Mouse (Mus musculus) liver, embryonic 12.5 days (tissue): ENCODE data around the gene Kcnk15. TPM values are rescaled to one million over a fixed set of nuclear protein-coding genes. Genes with fewer than 3 reads are reported as not detected.

Experiments
- ATAC-seq: fragments of 200-750 bp; cut with Nextera tagmentation; 2 replicates; pipeline ENCODE4 v1.8.0; 2017; ENCODE audit warnings: moderate number of reproducible peaks, mild to moderate bottlenecking, moderate library complexity
- H3K27ac ChIP-seq: fragments of 300-500 bp; sonication (generic); 2 replicates; pipeline ENCODE4 v1.5.1; 2016; ENCODE audit warnings: mild to moderate bottlenecking
- H3K27me3 ChIP-seq: fragments of 300-500 bp; sonication (generic); replicated peaks from 2 replicates; pipeline ENCODE4 v1.6.1; 2016; ENCODE audit warnings: mild to moderate bottlenecking, moderate library complexity
- H3K36me3 ChIP-seq: fragments of 300-500 bp; sonication (generic); 2 replicates; pipeline ENCODE4 v1.6.1; 2016; ENCODE audit warnings: mild to moderate bottlenecking, moderate library complexity
- H3K4me1 ChIP-seq: fragments of 300-500 bp; sonication (generic); 2 replicates; pipeline ENCODE4 v1.6.1; 2016
- H3K4me2 ChIP-seq: fragments of 300-500 bp; sonication (generic); 2 replicates; pipeline ENCODE4 v1.6.1; 2016; ENCODE audit warnings: mild to moderate bottlenecking, moderate library complexity
- H3K4me3 ChIP-seq: fragments of 300-500 bp; sonication (generic); 2 replicates; pipeline ENCODE4 v1.5.1; 2016; ENCODE audit warnings: mild to moderate bottlenecking, moderate library complexity
- H3K9ac ChIP-seq: fragments of 300-500 bp; sonication (generic); 2 replicates; pipeline ENCODE4 v1.6.1; 2016; ENCODE audit warnings: mild to moderate bottlenecking, moderate library complexity
- H3K9me3 ChIP-seq: fragments of 300-500 bp; sonication (generic); replicated peaks from 2 replicates; pipeline ENCODE4 v1.6.1; 2016; ENCODE audit warnings: mild to moderate bottlenecking, moderate library complexity
- WGBS: fragments of 180-500 bp; shearing (Covaris S2); methylation state at CpG from one replicate; pipeline ENCODE4 v1.1.7; 2016; ENCODE audit not compliant: insufficient replicate concordance; 5-methylcytosine and 5-hydroxymethylcytosine counted together
- polyA plus RNA-seq: library from polyadenylated mRNA; unstranded; fragments of >200 nt; fragmentation: Nextera tagmentation; extraction: Ambion mirVana; gene quantifications from 2 replicates; pipeline ENCODE4 v1.2.1, GENCODE M21; 2016

The Kcnk15 gene
- polyA plus RNA-seq, 1 experiment from 2014 or later: not detected

- WGBS: 21% methylated on average over 9 of the region's 9 CpGs
- no peaks in the 10 kb centered on the region for H3K4me1 ChIP-seq
- ATAC-seq: no peak
- 0 out of 2 replicates have a peak, but pooled peaks cover 3% of the 10 kb centered on the region for H3K27me3 ChIP-seq
- H3K27ac ChIP-seq: no peak overlapping the region
- H3K9ac ChIP-seq: no peak overlapping the region
- H3K4me3 ChIP-seq: no peak overlapping the region
- H3K36me3 ChIP-seq: no peaks in the 10 kb centered on the region
- no peaks in the 10 kb centered on the region for H3K9me3 ChIP-seq
- no peak overlapping the region for H3K4me2 ChIP-seq
These were observed 15.4 kb upstream of the Kcnk15 start for GRCm38 (mm10) chr2:163838043-163838442.

- H3K27ac ChIP-seq: no peak overlapping the region
- no peaks in the 10 kb centered on the region for H3K9me3 ChIP-seq
- H3K9ac ChIP-seq: no peak overlapping the region
- H3K4me2 ChIP-seq: no peak overlapping the region
- 0 out of 2 replicates have a peak, but pooled peaks cover 3% of the 10 kb centered on the region for H3K27me3 ChIP-seq
- 58% methylated on average over 6 of the region's 6 CpGs for WGBS
- no peak overlapping the region for H3K4me3 ChIP-seq
- ATAC-seq: no peak
- no peaks in the 10 kb centered on the region for H3K36me3 ChIP-seq
- no peaks in the 10 kb centered on the region for H3K4me1 ChIP-seq
These were observed 13.9 kb upstream of the Kcnk15 start for GRCm38 (mm10) chr2:163839519-163839918.

- Histone ChIP-seq H3K27me3 (0 out of 2 replicates have a peak, but pooled peaks cover 3% of the 10 kb centered on the region), H3K27ac (no peak overlapping the region), H3K4me1 (no peaks in the 10 kb centered on the region), H3K9me3 (no peaks in the 10 kb centered on the region), H3K4me2 (no peak overlapping the region), H3K36me3 (no peaks in the 10 kb centered on the region), H3K4me3 (no peak overlapping the region), H3K9ac (no peak overlapping the region)
- ATAC-seq: no peak
- WGBS: 59% methylated on average over 4 of the region's 4 CpGs
These were observed 11.4 kb upstream of the Kcnk15 start for GRCm38 (mm10) chr2:163842043-163842442.

GRCm38 (mm10) chr2:163857233-163857632, 3.8 kb downstream of the Kcnk15 start:
- H3K4me2 ChIP-seq: no peak overlapping the region
- H3K27ac ChIP-seq: no peak overlapping the region
- no peak overlapping the region for H3K9ac ChIP-seq
- H3K36me3 ChIP-seq: no peaks in the 10 kb centered on the region
- peak; percentile 54; the same call in 1 of the 2 replicates for ATAC-seq
- H3K4me1 ChIP-seq: no peaks in the 10 kb centered on the region
- WGBS: 56% methylated on average over 6 of the region's 6 CpGs
- no peaks in the 10 kb centered on the region for H3K9me3 ChIP-seq
- H3K4me3 ChIP-seq: no peak overlapping the region
- peaks cover 84% of the 10 kb centered on the region for H3K27me3 ChIP-seq

- Histone ChIP-seq H3K4me3 (no peak overlapping the region), H3K27ac (no peak overlapping the region), H3K4me1 (no peaks in the 10 kb centered on the region), H3K27me3 (peaks cover 84% of the 10 kb centered on the region), H3K9ac (no peak overlapping the region), H3K9me3 (no peaks in the 10 kb centered on the region), H3K4me2 (peak overlapping the region; percentile 1; the same call in 1 of the 2 replicates), H3K36me3 (no peaks in the 10 kb centered on the region)
- WGBS: 14% methylated on average over 50 of the region's 50 CpGs
- no peak for ATAC-seq
These were observed 5.0 kb downstream of the Kcnk15 start for GRCm38 (mm10) chr2:163858254-163858947.

- no peak for ATAC-seq
- no peak overlapping the region for H3K4me2 ChIP-seq
- H3K36me3 ChIP-seq: no peaks in the 10 kb centered on the region
- H3K9me3 ChIP-seq: no peaks in the 10 kb centered on the region
- no peaks in the 10 kb centered on the region for H3K4me1 ChIP-seq
- no peak overlapping the region for H3K9ac ChIP-seq
- H3K27ac ChIP-seq: no peak overlapping the region
- H3K4me3 ChIP-seq: no peak overlapping the region
- 67% methylated on average over 5 of the region's 5 CpGs for WGBS
- peaks cover 24% of the 10 kb centered on the region for H3K27me3 ChIP-seq
These were observed 11.9 kb downstream of the Kcnk15 start for GRCm38 (mm10) chr2:163865311-163865710.

GRCm38 (mm10) chr2:163866061-163866460, 12.6 kb downstream of the Kcnk15 start:
- H3K9me3 ChIP-seq: no peaks in the 10 kb centered on the region
- 83% methylated on average over 9 of the region's 9 CpGs for WGBS
- H3K4me3 ChIP-seq: no peak overlapping the region

GRCm38 (mm10) chr2:163869783-163870182, 16.3 kb downstream of the Kcnk15 start:
- 47% methylated on average over 5 of the region's 5 CpGs for WGBS
- ATAC-seq: no peak
- Histone ChIP-seq H3K9ac (no peak overlapping the region), H3K27ac (no peak overlapping the region), H3K36me3 (no peaks in the 10 kb centered on the region), H3K4me2 (no peak overlapping the region), H3K27me3 (peaks cover 11% of the 10 kb centered on the region; the same call in 1 of the 2 replicates), H3K9me3 (no peaks in the 10 kb centered on the region), H3K4me3 (no peak overlapping the region), H3K4me1 (no peaks in the 10 kb centered on the region)

More at GRCm38 (mm10) chr2:163866061-163866460, 12.6 kb downstream of the Kcnk15 start:
- H3K27me3 ChIP-seq: peaks cover 21% of the 10 kb centered on the region
- no peak for ATAC-seq
- H3K36me3 ChIP-seq: no peaks in the 10 kb centered on the region
- no peak overlapping the region for H3K4me2 ChIP-seq
- H3K4me1 ChIP-seq: no peaks in the 10 kb centered on the region
- H3K9ac ChIP-seq: no peak overlapping the region
- H3K27ac ChIP-seq: no peak overlapping the region

GRCm38 (mm10) chr2:163871266-163871665, 17.8 kb downstream of the Kcnk15 start:
- H3K4me3 ChIP-seq: no peak overlapping the region
- H3K4me2 ChIP-seq: no peak overlapping the region
- ATAC-seq: no peak
- H3K9me3 ChIP-seq: no peaks in the 10 kb centered on the region
- no peak overlapping the region for H3K9ac ChIP-seq
- no peaks in the 10 kb centered on the region for H3K36me3 ChIP-seq
- no peaks in the 10 kb centered on the region for H3K4me1 ChIP-seq
- 68% methylated on average over 4 of the region's 4 CpGs for WGBS
- peaks cover 11% of the 10 kb centered on the region; the same call in 1 of the 2 replicates for H3K27me3 ChIP-seq
- H3K27ac ChIP-seq: no peak overlapping the region

- Histone ChIP-seq H3K4me2 (no peak overlapping the region), H3K27me3 (peaks cover 11% of the 10 kb centered on the region; the same call in 1 of the 2 replicates), H3K27ac (no peak overlapping the region), H3K4me3 (no peak overlapping the region), H3K9ac (no peak overlapping the region), H3K36me3 (no peaks in the 10 kb centered on the region), H3K9me3 (no peaks in the 10 kb centered on the region), H3K4me1 (no peaks in the 10 kb centered on the region)
- no peak for ATAC-seq
- 45% methylated on average over 3 of the region's 3 CpGs for WGBS
These were observed 18.5 kb downstream of the Kcnk15 start for GRCm38 (mm10) chr2:163871906-163872305.

- Histone ChIP-seq H3K36me3 (no peaks in the 10 kb centered on the region), H3K4me1 (no peaks in the 10 kb centered on the region), H3K27ac (no peak overlapping the region), H3K4me2 (no peak overlapping the region), H3K4me3 (no peak overlapping the region), H3K9me3 (no peaks in the 10 kb centered on the region), H3K27me3 (peaks cover 8% of the 10 kb centered on the region; the same call in 1 of the 2 replicates), H3K9ac (no peak overlapping the region)
- WGBS: 48% methylated on average over 5 of the region's 5 CpGs
- no peak for ATAC-seq
These were observed 21.4 kb downstream of the Kcnk15 start for GRCm38 (mm10) chr2:163874877-163875276.

- 68% methylated on average over 7 of the region's 7 CpGs for WGBS
- no peaks in the 10 kb centered on the region for H3K4me1 ChIP-seq
- no peak overlapping the region for H3K4me3 ChIP-seq
- H3K4me2 ChIP-seq: no peak overlapping the region
- H3K27me3 ChIP-seq: 0 out of 2 replicates have a peak, but pooled peaks cover 2% of the 10 kb centered on the region
- no peaks in the 10 kb centered on the region for H3K36me3 ChIP-seq
- no peak overlapping the region for H3K27ac ChIP-seq
- no peaks in the 10 kb centered on the region for H3K9me3 ChIP-seq
- no peak overlapping the region for H3K9ac ChIP-seq
- no peak for ATAC-seq
These were observed 22.0 kb downstream of the Kcnk15 start for GRCm38 (mm10) chr2:163875484-163875883.
